Mouse (Mus musculus) limb, embryonic 11.5 days (tissue): ENCODE results near the gene Cyp2c23. TPM values are rescaled to one million over a fixed set of nuclear protein-coding genes. Genes with fewer than 3 reads are reported as not detected.

Source experiments
- ATAC-seq: fragments of 200-750 bp; cut with Nextera tagmentation; 2 replicates; pipeline ENCODE4 v1.8.0; 2017; ENCODE audit warnings: low read depth; ENCODE audit not compliant: insufficient number of reproducible peaks, low FRiP score, low TSS enrichment
- DNase-seq: peaks from one replicate; pipeline ENCODE4 v3.0.0-alpha.2; 2015; ENCODE audit warnings: low spot score
- H3K27ac ChIP-seq: fragments of 300-500 bp; sonication (generic); replicated peaks from 2 replicates; pipeline ENCODE4 v1.5.1; 2014; ENCODE audit warnings: low read depth, mild to moderate bottlenecking, low read length
- H3K27me3 ChIP-seq: fragments of 300-500 bp; sonication (generic); 2 replicates; pipeline ENCODE4 v1.6.1; 2014; ENCODE audit warnings: mild to moderate bottlenecking, low read length, mixed read lengths; ENCODE audit not compliant: control insufficient read depth, insufficient read depth
- H3K36me3 ChIP-seq: fragments of 300-500 bp; sonication (generic); 2 replicates; pipeline ENCODE4 v1.6.1; 2014; ENCODE audit warnings: mild to moderate bottlenecking, low read length, moderate library complexity, mixed read lengths; ENCODE audit not compliant: control insufficient read depth, insufficient read depth
- H3K4me1 ChIP-seq: fragments of 300-500 bp; sonication (generic); 2 replicates; pipeline ENCODE4 v1.6.1; 2014; ENCODE audit warnings: low read length, mixed read lengths; ENCODE audit not compliant: control insufficient read depth, insufficient read depth
- H3K4me2 ChIP-seq: fragments of 300-500 bp; sonication (generic); 2 replicates; pipeline ENCODE4 v1.6.1; 2014; ENCODE audit warnings: low read depth, mild to moderate bottlenecking, moderate library complexity; ENCODE audit not compliant: severe bottlenecking
- H3K4me3 ChIP-seq: fragments of 300-500 bp; sonication (generic); 2 replicates; pipeline ENCODE4 v1.5.1; 2014; ENCODE audit warnings: low read depth, low read length
- H3K9ac ChIP-seq: fragments of 300-500 bp; sonication (generic); 2 replicates; pipeline ENCODE4 v1.6.1; 2014; ENCODE audit warnings: mild to moderate bottlenecking, low read length
- H3K9me3 ChIP-seq: fragments of 300-500 bp; sonication (generic); 2 replicates; pipeline ENCODE4 v1.6.1; 2016; ENCODE audit warnings: low read length; ENCODE audit not compliant: control insufficient read depth
- WGBS: fragments of 180-500 bp; shearing (Covaris S2); extraction: QIAGEN DNeasy Blood & Tissue Kit; methylation state at CpG from one replicate; pipeline ENCODE4 v1.1.7; 2014; 5-methylcytosine and 5-hydroxymethylcytosine counted together
- polyA plus RNA-seq: library from polyadenylated mRNA; unstranded; fragments of >200 nt; fragmentation: Nextera tagmentation; extraction: Ambion mirVana; gene quantifications from 2 replicates; pipeline ENCODE4 v1.2.1, GENCODE M21; 2014

The Cyp2c23 gene
- polyA plus RNA-seq = 0.12 and 0.13 TPM in 2 replicates

GRCm38 (mm10) chr19:44028972-44029371 is at the start of gene Cyp2c23:
Cyp2c23 (minus strand) TSS chr19:44029208.
- H3K27ac ChIP-seq = no peak within 1 kb of the TSS
- no peaks in the 10 kb centered on the region for H3K4me1 ChIP-seq
- no peak within 1 kb of the TSS for H3K4me3 ChIP-seq
- ATAC-seq = no peak
- no peak within 1 kb of the TSS for H3K4me2 ChIP-seq
- H3K9ac ChIP-seq = no peak within 1 kb of the TSS
- DNase-seq = no peak
- H3K36me3 ChIP-seq = no peaks in the 10 kb centered on the region
- H3K9me3 ChIP-seq = no peaks in the 10 kb centered on the region
- H3K27me3 ChIP-seq = no peaks in the 10 kb centered on the region
- WGBS = 84% methylated on average over 6 of the region's 8 CpGs

- no peak for ATAC-seq
- Histone ChIP-seq H3K36me3 (peaks cover 9% of the 10 kb centered on the region), H3K4me2 (no peak overlapping the region), H3K9ac (no peak overlapping the region), H3K9me3 (no peaks in the 10 kb centered on the region), H3K4me1 (0 out of 2 replicates have a peak, but pooled peaks cover 2% of the 10 kb centered on the region), H3K27me3 (no peaks in the 10 kb centered on the region), H3K4me3 (no peak overlapping the region), H3K27ac (no peak overlapping the region)
- WGBS = 87% methylated on average over 4 of the region's 4 CpGs
- DNase-seq = no peak
Measured at GRCm38 (mm10) chr19:44077024-44077423, 48.0 kb upstream of the Cyp2c23 start.

- Histone ChIP-seq H3K9ac (no peak overlapping the region), H3K9me3 (no peaks in the 10 kb centered on the region), H3K27ac (no peak overlapping the region), H3K4me1 (0 out of 2 replicates have a peak, but pooled peaks cover 2% of the 10 kb centered on the region), H3K4me2 (no peak overlapping the region), H3K27me3 (no peaks in the 10 kb centered on the region), H3K36me3 (peaks cover 9% of the 10 kb centered on the region), H3K4me3 (no peak overlapping the region)
- ATAC-seq (peak; percentile 68), DNase-seq (peak; percentile 54)
- 47% methylated on average over 9 of the region's 9 CpGs for WGBS
Measured at GRCm38 (mm10) chr19:44076457-44076856, 47.4 kb upstream of the Cyp2c23 start.

GRCm38 (mm10) chr19:44074986-44075385 is 46.0 kb upstream of the Cyp2c23 start:
- no peak overlapping the region for H3K9ac ChIP-seq
- H3K4me2 ChIP-seq = no peak overlapping the region
- WGBS = 85% methylated on average over 11 of the region's 11 CpGs
- H3K27ac ChIP-seq = no peak overlapping the region
- peaks cover 4% of the 10 kb centered on the region for H3K36me3 ChIP-seq
- no peaks in the 10 kb centered on the region for H3K27me3 ChIP-seq
- no peak overlapping the region for H3K4me3 ChIP-seq
- ATAC-seq (no peak), DNase-seq (no peak)
- no peaks in the 10 kb centered on the region for H3K9me3 ChIP-seq
- peaks cover 2% of the 10 kb centered on the region; the same call in 1 of the 2 replicates for H3K4me1 ChIP-seq

- H3K9me3 ChIP-seq = no peaks in the 10 kb centered on the region
- H3K27me3 ChIP-seq = no peaks in the 10 kb centered on the region
- peaks cover 6% of the 10 kb centered on the region; the same call in 1 of the 2 replicates for H3K4me1 ChIP-seq
- H3K36me3 ChIP-seq = peaks cover 4% of the 10 kb centered on the region
- DNase-seq (no peak), ATAC-seq (no peak)
- H3K9ac ChIP-seq = no peak overlapping the region
- whole genome bisulfite sequencing = 62% methylated on average over 5 of the region's 5 CpGs
- no peak overlapping the region for H3K4me3 ChIP-seq
- H3K4me2 ChIP-seq = no peak overlapping the region
- H3K27ac ChIP-seq = no peak overlapping the region
Measured at GRCm38 (mm10) chr19:44071166-44071565, 42.2 kb upstream of the Cyp2c23 start.

- H3K4me1 ChIP-seq = peaks cover 4% of the 10 kb centered on the region; the same call in 1 of the 2 replicates
- peak overlapping the region; percentile 74 for H3K4me3 ChIP-seq
- 14% methylated on average over 4 of the region's 4 CpGs for WGBS
- no peaks in the 10 kb centered on the region for H3K27me3 ChIP-seq
- peak overlapping the region; percentile 96 for H3K4me2 ChIP-seq
- no peaks in the 10 kb centered on the region for H3K9me3 ChIP-seq
- H3K36me3 ChIP-seq = peaks cover under 1% of the 10 kb centered on the region; the same call in 1 of the 2 replicates
- ATAC-seq = no peak
- H3K9ac ChIP-seq = peak overlapping the region; percentile 74
- no peak for DNase-seq
- no peak overlapping the region for H3K27ac ChIP-seq
Measured at GRCm38 (mm10) chr19:44069914-44070232, 40.9 kb upstream of the Cyp2c23 start.

- H3K4me1 ChIP-seq = peaks cover 4% of the 10 kb centered on the region; the same call in 1 of the 2 replicates
- ATAC-seq = peak; percentile 87
- H3K27me3 ChIP-seq = no peaks in the 10 kb centered on the region
- no peaks in the 10 kb centered on the region for H3K9me3 ChIP-seq
- H3K27ac ChIP-seq = no peak within 1 kb of the TSS
- under 1% methylated on average over 75 of the region's 75 CpGs for whole genome bisulfite sequencing
- H3K4me2 ChIP-seq = peak within 1 kb of the TSS; percentile 96
- H3K4me3 ChIP-seq = peak within 1 kb of the TSS; percentile 74
- peak within 1 kb of the TSS; percentile 74 for H3K9ac ChIP-seq
- peak; percentile 91 for DNase-seq
- H3K36me3 ChIP-seq = peaks cover 2% of the 10 kb centered on the region; the same call in 1 of the 2 replicates
Measured at GRCm38 (mm10) chr19:44069121-44069913, 40.3 kb upstream of the Cyp2c23 start, which contains the start of gene Erlin1. Erlin1 (minus strand) TSS chr19:44069785.

- WGBS = 82% methylated on average over 4 of the region's 4 CpGs
- peak overlapping the region; percentile 96; the same call in 1 of the 2 replicates for H3K4me2 ChIP-seq
- no peak overlapping the region for H3K9ac ChIP-seq
- DNase-seq (no peak), ATAC-seq (no peak)
- no peak overlapping the region for H3K27ac ChIP-seq
- H3K4me3 ChIP-seq = peak overlapping the region; percentile 74; the same call in 1 of the 2 replicates
- H3K4me1 ChIP-seq = peaks cover 4% of the 10 kb centered on the region; the same call in 1 of the 2 replicates
- H3K36me3 ChIP-seq = peaks cover 2% of the 10 kb centered on the region; the same call in 1 of the 2 replicates
- H3K27me3 ChIP-seq = no peaks in the 10 kb centered on the region
- no peaks in the 10 kb centered on the region for H3K9me3 ChIP-seq
Measured at GRCm38 (mm10) chr19:44068232-44068631, 39.2 kb upstream of the Cyp2c23 start.
